Mouse (Mus musculus) layer of hippocampus, adult 9-10 months (tissue): Measurements from ENCODE around the gene Prmt2.

ENCODE experiments used
- DNase-seq: peaks from one replicate; pipeline ENCODE4 v3.0.0; 2022; ENCODE audit warnings: low spot score

Gene Prmt2

GRCm38 (mm10) chr10:76237341-76238225 lies at the start of gene Prmt2:
TSS of gene Prmt2 (minus strand) at chr10:76237865.
- DNase-seq = peak; percentile 77

- DNase-seq = no peak
Observed at GRCm38 (mm10) chr10:76278541-76279097, 41.0 kb upstream of the Prmt2 start.

DNA sequence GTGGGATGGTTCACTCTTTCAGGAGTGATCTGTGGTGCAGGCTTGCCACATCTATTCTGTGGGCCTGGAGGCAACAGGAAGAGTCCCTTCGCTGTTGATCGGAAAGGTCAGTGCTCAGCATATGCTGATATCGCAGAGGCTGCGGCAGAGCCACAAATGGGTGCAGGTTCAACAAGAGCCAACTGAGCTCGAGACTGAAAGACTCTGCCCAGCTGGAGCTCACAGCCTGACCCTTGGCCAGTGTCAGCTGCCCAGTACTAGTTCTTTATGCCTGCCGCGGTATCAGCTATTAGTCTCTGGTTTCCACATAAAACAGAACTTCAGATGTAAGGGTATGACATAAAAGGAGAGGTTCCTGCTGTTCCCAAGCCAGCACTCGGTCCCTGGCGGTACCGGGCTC lies 37.6 kb upstream of the Prmt2 start:
- no peak for DNase-seq

DNA sequence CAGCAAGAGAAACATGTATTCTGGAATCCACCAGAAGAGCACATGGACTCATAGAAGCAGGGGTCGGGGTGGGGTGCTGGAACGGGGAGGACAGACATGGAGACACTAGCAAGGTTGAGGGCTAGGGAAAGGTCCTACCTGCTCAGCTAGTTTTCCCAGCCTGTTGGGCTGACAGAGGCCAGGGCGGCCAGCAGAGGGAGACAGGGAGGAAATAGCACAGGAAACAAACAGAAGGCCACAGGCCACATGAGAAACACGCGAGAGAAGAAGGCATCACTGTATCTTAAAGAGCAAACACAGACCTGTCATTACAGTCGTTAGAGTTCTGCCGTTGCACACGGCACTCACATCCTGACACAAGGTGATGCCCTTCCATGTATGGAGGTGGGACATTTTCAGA lies 33.6 kb upstream of the Prmt2 start:
- no peak for DNase-seq

DNA sequence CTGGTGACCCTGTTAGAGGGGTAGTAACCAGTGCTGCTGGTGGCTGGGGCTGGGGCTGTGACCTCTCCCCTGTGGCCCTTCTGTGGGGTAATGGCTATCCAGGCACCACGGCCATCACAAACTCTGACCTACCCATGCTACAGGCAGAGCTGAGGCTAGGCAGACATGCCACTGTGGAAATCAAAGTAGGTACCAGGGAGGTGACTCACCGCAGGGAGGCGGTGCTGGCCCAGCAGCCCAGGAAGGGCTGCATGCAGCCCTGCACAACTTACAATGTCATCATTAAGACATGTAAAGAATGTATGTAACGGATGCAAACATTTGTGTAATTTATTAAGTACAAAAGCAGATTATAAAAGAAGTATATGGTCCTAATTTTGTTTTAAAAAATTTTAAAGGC lies 24.8 kb upstream of the Prmt2 start:
- no peak for DNase-seq

DNA sequence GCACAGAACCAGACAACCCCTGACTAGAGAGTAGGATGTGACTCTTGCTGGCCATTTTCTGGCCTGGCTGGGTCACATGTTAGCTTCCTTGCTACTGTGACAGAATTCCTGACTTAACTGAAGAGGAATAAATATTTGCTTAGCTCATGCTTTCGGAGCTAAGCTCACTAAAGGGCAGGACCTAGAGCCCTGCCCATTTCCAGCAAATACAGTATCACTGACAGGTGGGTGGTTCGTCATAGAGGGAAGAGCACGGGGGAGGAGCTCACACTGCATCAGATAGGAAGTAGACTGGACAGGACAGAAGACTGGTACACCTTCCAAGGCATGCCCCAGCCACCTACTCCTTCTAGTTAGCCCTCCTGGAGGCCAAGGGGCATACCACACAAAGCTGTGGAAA lies 23.8 kb upstream of the Prmt2 start:
- no peak for DNase-seq

DNA sequence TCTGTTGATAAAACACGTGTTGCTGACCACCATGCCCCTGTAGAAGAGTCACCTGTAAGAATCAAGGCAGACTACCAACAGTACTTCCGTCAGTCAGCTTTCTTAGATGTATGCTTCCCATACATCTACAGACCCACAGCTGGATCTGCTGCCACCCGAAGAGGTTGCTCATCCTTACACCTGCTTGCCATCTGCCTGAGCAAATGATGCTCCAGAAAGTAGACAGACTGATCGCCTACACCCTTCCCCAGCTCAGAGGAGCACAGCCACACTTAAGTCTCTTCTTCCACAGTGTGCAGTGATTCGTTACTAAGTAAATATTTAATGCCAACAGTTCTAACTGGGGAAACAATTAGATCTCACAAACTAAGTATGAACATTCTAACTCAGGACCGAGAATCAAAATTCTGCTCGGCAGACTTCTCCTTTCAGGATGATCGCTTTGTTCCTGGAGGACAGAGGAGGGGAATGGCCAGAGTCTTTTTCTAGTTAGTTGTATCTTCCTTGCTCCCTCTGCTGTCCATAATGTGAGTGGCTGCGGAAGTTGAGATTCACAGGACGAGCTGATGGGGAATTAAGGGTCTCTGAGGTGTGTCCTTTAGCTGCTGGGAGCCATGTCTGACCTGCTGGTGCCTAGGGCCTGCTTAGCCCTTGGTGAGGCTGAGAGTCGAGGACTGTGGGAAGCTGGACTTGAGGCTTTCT lies 22.8 kb upstream of the Prmt2 start:
- no peak for DNase-seq

DNA sequence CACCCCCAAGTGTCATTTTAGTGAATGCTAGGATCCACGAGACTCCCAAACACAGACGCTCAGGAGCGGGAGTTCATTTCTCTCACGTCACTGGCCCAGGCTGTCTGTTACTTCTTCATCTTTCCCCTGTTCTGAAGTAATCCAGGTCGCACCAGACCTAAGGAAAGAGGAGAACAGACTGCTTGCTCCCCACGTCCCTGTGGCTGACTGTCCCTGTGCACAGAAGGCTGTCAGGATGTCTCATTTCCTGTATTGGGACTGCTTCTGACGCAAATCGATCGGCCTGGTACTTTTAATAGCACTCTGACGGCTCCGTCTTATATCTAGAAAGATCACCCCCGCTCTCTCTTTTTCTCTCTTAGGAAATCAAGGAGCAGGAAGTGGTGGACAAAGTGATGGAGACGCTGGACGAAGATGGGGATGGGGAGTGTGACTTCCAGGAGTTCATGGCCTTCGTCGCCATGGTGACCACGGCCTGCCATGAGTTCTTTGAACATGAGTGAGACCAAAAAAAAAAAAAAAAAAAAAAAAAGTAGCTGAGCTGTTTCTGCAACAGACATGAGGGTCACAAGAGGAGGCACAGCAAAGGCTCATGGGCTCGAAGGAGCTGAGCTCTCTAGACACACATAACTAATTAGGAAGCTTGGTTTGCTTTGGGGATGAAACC lies 22.0 kb upstream of the Prmt2 start:
- no peak for DNase-seq

DNA sequence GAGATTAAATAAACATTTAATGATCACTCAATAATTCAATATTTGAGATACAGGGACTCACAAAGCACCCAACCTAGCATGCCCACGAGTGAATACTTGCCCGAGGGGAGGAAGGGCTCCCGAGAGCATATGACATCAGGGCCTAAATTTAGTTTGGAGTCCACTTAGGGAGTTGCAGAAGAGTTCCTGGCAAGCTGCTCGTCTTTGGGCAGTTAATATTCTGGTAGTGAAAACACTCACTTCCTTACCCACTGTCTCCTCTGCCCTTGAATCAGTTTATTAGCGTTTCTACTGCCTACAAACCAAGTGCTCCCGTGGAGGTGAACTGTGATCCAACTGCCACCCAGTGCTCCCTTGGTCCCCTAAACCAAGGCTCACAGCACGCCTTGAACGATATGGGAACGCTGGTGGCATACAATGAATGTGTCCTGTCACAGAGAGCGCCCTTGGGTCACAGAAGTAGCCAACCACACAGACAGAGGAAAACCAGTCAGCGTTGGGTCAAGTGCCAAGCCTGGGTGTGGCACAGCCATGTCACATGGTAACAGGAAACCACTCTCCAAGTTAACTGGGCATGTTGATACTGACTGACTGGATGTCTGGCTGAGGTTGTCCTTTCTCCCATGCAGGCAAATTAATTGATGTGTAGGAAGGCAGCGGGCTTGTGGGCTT lies 20.2 kb upstream of the Prmt2 start:
- DNase-seq = no peak

- no peak for DNase-seq
Observed at GRCm38 (mm10) chr10:76257231-76257630, 19.6 kb upstream of the Prmt2 start.

DNA sequence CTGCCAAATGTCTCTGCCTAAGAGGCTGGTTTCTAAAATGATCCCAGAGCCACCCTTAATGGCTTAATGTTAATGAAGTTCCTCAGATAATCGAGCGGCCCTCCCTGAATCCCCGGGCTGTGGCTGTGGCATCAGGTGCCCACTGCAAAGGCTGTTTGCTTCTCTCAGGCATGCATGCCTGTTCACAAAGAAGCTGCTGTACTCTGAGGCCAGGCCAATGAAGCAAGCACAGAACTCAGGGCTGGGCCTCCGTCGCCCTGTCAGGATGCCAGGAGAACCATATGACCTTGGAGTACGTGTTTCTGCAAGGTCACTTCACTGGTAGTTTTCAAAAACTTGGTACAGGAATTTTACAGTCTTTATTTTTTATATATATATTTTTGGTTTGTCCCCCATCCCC lies 18.0 kb upstream of the Prmt2 start:
- no peak for DNase-seq

- no peak for DNase-seq
Observed at GRCm38 (mm10) chr10:76253536-76253935, 15.9 kb upstream of the Prmt2 start, which contains the start of gene S100b. TSS of gene S100b (plus strand) at chr10:76253853.

DNA sequence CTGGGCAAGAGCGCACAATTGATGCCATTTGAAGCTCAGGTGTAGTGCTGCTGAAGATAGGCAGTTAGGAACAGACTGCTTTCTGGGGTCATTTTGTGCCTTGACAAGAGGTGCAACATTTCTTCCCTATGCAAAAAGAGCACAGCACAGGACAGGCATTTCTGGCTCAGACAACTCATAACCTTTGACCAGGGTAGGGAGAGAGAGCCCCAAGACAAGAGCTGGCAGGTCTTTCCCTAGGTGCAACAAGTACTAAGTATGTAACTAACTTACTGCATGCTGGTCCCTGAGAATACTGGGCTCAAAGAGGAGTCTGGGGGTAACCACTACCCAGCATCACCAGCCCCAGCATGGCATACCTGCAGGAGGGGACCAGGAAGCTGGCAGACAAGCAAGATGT lies 15.4 kb upstream of the Prmt2 start:
- no peak for DNase-seq

- DNase-seq = no peak
Observed at GRCm38 (mm10) chr10:76250870-76251269, 13.2 kb upstream of the Prmt2 start.

GRCm38 (mm10) chr10:76248647-76248968 lies 10.9 kb upstream of the Prmt2 start:
- DNase-seq = no peak

- DNase-seq = no peak
Observed at GRCm38 (mm10) chr10:76247960-76248646, 10.4 kb upstream of the Prmt2 start.

GRCm38 (mm10) chr10:76246601-76247000 lies 8.9 kb upstream of the Prmt2 start:
- DNase-seq = no peak

DNA sequence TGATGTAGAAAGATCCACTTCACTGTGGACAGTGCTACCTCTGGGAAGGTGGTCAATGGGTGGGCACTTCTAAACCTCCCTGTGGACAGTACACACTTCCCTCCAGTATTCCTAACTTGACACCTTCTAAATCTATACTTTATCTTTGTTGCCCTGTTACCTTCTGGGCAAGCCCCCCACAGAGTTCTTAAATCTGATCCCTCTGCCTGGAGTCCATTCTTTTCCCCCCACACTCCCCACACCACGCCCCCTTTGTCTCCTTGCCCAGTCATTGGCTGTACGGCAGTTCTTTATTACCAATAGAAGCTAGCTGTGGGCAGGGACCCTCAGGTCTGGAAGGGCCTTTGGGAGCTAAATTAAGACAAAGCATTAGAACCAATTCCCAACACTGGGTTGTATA lies 7.4 kb upstream of the Prmt2 start:
- DNase-seq = no peak

DNA sequence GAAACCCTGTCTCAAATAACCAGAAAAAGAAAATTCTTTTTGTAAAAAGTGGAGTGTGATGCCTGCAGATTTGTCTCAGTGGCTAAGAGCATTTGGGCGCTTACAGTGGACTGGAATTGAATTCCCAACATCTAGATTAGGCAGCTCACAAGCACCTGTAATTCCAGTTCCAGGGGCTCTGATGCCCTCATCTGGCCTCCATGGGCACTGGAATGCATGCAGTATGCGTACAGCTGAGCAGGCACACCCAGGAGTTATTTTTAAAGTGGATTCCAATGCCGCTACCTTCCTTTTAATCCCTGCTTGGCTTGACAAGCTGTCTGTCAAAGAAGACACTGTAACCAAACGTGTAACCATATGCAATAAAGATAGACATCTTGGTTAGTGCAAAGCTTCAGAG lies 1.7 kb upstream of the Prmt2 start:
- DNase-seq = no peak

GRCm38 (mm10) chr10:76229627-76230026 lies 8.0 kb downstream of the Prmt2 start:
- DNase-seq = no peak

DNA sequence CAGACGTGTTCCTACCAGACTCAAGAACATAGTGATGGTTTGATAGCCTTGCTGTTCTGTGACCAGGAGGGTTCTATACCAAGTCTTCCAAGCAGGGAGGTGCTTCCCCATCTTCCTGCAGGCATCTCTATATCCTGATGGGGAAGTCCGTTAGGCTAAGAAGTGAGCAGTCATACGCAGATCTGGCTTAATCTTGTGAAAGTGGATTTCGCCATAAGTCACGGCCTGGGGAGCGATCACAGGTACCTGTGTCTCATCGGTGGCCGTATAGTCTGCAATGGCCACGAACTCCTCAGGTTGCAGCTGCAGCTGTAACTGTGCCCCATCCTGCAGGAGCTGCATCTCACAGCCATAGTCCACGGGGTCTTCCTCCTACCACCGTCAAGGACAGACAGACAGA lies 11.7 kb downstream of the Prmt2 start:
- no peak for DNase-seq

GRCm38 (mm10) chr10:76218240-76218639 lies 19.4 kb downstream of the Prmt2 start:
- DNase-seq = no peak
